Mouse (Mus musculus) testis, postnatal 14 days (tissue): Measurements from ENCODE around the gene Rgp1.
"Not testable (repeated sequence)": the region's sequence is repeated elsewhere in the genome, so short reads cannot be mapped to it uniquely, and the experiment has no call there.

Experiments
- DNase-seq: peaks from one replicate; pipeline ENCODE4 v3.0.0; 2021; ENCODE audit warnings: low spot score

Gene Rgp1

GRCm38 (mm10) chr4:43578376-43579204 lies at the start of gene Rgp1, which contains the start of gene Gba2:
Rgp1 (plus strand) TSS chr4:43578715.
Gba2 (minus strand) TSS chr4:43578873.
- DNase-seq = peak; percentile 86

DNA sequence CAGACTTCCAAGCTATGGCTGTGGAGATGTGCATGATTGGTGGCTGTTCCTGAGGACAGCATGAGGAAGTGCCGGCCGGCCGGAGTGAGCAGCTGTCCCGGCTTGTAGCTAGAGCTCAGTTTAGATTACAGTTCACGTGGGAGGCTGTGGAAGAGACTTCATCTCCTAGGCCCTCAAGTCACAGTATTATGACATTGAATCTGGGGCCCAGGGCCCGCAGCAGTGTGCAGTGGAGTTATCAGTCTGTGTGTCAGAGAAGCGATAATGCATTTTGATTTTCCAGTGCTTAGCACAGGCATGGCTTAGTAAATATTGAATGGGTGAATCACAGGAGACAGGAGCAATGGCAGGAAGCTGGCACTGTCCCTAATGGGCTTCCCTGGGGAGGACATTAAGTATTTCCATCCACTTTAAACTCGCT lies 48.4 kb upstream of the Rgp1 start:
- no peak for DNase-seq

- DNase-seq = peak; percentile 65
Measured at GRCm38 (mm10) chr4:43530581-43530980, 47.9 kb upstream of the Rgp1 start.

- peak; percentile 62 for DNase-seq
Measured at GRCm38 (mm10) chr4:43533270-43533669, 45.2 kb upstream of the Rgp1 start.

DNA sequence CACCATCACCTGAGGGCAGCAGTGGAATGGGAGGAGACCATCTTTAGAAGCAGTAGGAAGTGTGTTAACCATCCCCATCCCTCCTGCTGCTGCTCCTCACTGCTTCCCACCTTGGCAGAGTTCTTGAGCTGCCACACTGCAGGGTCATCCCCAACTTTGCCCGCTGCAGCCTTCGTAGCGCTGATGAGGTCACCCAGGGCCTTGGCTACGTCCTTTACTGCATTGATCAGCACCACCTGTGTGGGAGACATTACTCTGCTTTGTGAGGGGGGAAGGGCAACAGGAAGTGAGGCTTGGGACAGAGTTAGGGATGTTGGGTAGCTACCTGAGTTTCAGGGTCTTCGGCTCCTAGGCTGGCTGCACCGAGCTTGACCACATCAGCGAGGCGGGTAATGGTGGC lies 42.9 kb upstream of the Rgp1 start:
- DNase-seq = no peak

GRCm38 (mm10) chr4:43536031-43536430 lies 42.5 kb upstream of the Rgp1 start:
- DNase-seq = no peak

- no peak for DNase-seq
Measured at GRCm38 (mm10) chr4:43542044-43542443, 36.5 kb upstream of the Rgp1 start.

DNA sequence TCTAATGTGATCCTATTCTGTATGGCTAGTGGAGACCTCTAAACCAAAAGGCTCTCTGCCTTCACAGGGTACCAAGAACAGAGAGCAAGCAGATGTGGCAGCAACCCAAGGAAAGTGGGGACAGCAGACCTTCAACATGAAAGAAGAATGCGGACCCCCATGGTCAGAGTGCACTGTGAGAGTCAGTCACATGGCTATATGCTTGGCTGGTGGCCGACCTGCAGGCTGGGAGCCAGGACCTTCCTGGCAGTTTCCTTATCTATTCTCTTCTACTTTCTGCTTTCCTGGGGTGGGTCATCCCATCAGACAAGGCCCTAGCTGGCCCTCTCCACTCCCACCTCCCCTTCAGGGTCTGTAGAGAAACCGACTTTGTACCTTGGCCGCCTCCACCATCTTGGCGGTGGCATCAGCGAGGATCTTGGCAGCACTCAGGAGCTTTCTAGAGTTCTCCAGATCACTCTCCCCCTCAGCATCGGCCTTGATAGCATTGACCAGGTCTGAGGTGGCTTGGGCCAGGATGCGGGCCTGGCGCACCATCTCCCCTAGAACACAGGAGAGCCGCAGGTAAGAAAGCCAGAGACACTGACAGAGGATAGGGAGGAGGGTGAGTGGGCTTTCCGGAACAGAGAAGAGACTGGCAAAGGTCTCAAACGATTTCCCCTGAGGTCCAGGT lies 32.0 kb upstream of the Rgp1 start:
- no peak for DNase-seq

DNA sequence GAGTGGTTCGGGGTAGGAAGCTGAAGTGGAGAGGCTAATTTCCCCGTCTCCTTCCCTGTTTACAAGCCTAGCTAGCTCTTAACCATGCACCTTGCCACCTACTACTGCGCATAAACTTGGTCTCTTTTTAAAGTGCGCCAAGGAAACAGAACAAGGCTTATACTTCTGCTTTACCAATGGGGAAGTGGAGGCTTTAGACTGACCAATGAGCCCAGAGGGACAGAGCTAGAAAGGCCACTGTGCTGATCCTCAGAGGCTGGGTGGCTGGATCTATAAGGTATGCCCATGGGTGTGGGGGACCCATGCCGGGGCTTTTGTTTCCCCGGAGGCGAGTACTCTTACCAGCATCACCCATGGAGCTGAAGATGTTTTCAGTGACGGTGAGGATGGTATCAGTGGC lies 31.4 kb upstream of the Rgp1 start:
- no peak for DNase-seq

GRCm38 (mm10) chr4:43549055-43549454 lies 29.5 kb upstream of the Rgp1 start:
- DNase-seq = no peak

- not testable (repeated sequence) for DNase-seq
Measured at GRCm38 (mm10) chr4:43551854-43552253, 26.7 kb upstream of the Rgp1 start.

DNA sequence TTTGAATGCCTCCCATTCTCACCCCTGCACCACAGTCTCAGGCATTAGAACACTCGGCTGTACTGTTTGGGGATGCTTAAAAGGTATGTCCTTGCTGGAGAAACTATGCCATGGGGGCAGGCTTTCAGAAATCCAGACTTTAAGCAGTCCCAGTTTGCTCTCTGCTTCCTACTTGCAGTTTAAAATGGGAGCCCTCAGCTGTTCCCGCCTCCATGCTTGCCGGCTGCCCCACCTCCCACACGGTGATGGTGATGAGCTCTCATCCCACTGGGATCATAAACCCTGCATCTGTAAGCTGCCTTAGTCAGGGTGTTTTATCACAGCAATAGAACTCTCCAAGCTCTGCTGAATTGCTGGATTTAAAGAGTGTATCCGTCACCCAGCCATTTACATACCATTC lies 26.1 kb upstream of the Rgp1 start:
- DNase-seq = no peak

- no peak for DNase-seq
Measured at GRCm38 (mm10) chr4:43553891-43554290, 24.6 kb upstream of the Rgp1 start.

DNA sequence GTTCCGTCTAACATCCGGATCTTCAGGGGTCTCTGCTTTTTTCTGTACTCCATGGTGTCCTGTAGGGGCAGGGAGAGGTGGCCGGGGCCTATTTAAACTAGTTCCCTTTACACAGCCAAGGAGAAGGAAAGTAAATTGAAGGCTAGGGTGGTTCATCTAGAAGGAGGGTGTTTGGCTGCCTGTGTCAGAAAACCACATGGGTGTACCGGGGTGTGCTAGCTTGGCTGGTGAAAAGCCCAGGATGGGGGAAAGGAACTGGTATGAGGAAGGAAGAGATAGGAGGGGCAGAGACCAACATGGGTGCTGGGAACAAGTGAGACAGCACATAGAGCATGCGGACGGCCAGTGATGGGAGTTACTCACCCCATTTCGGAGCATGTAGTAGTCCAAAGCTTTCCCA lies 22.6 kb upstream of the Rgp1 start:
- no peak for DNase-seq

GRCm38 (mm10) chr4:43558028-43558630 lies 20.4 kb upstream of the Rgp1 start:
- no peak for DNase-seq

DNA sequence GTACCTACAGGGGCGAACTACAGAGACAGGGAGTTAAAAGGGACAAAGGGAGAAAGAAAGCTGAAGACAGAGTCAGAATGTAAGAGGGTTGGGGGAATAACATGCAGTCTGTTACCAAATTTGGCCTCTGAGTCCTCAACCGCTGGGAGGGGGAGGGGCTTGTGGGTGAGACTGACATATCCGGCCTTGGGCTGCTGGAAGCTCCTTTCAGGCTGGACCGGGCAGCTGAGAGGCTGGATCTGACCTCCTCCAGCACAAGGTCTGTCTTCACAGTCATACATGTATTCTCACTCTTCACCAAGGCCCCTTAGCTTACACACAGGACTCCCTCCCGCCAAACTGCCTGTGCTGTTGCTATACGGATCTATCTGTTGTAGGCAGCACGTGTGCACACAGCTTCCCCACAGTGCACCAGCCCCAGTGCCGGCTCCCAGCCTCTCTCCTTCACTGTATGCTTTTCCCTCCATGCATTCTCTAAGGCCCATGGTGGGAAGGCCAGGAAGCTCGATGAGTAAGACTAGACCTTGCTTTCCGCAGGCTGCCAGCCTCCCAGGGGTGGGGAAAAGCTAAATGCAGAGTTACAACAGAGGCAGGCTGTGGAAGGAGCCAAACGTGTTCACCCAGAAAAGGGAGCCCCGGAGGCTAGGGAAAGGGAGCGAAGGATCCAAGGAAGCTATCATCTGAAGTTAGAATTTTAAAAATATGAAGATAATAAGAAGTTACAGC lies 19.7 kb upstream of the Rgp1 start:
- no peak for DNase-seq

GRCm38 (mm10) chr4:43559519-43560242 lies 18.8 kb upstream of the Rgp1 start:
- DNase-seq = no peak

GRCm38 (mm10) chr4:43560243-43560611 lies 18.3 kb upstream of the Rgp1 start:
- no peak for DNase-seq

- no peak for DNase-seq
Measured at GRCm38 (mm10) chr4:43560976-43561375, 17.5 kb upstream of the Rgp1 start.

GRCm38 (mm10) chr4:43561436-43561996 lies 17.0 kb upstream of the Rgp1 start:
- no peak for DNase-seq

- DNase-seq = peak; percentile 94
Measured at GRCm38 (mm10) chr4:43561997-43562768, 16.3 kb upstream of the Rgp1 start, which contains the start of the genes Creb3 and Tln1. Creb3 (plus strand) TSS chr4:43562332. Tln1 (minus strand) TSS chr4:43562691.
